ENCODE assay signal across 9 mouse cellular contexts in the genomic region with DNA sequence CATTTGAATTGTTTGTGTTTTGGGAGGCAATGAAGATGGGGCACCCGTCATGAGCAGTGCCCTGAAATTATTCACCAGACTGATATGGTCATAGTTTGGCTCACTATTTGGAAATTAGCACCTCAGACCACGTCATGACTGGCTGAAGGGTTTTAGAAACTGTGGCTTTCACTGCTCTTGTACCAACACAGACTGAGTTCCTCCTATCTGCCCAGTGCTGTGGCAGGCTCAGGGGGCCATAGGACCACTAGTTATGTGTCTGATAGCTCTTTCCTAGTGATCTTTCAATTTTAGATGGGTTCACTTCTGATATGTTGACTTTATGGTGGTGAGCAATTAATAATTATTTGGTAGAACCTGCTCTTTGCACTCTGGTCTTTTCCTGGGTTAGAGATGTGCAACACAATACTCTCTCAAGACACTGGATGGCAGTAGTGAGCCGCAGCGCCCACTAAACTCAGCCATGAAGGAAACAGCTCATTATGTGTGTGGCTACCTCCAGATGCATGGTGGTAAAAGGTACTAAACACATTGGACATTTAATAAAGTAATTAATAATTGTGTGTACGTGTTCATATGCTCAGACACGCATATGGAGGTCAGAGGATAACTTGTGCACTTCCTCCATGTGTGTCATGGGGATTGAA.
DNase-seq lines count a peak whose midpoint lies in the region; ATAC-seq and TF ChIP-seq lines count a peak whose summit lies in the region.
"Had no signal": no experiment of that assay in that cellular context is flagged by ENCODE, and none has a peak within 500 bp of the region (broad histone marks: within the 10 kb centered on the region; RNA-seq: fewer than 3 reads in every experiment).

No protein-coding gene starts in this region.

- peaks cover 3% of the 10 kb centered on the region; the same call in 1 of the 2 replicates for H3K9me3 ChIP-seq in ES-Bruce4 (replicated peaks; ENCODE audit: control insufficient read depth, insufficient read depth, low read length, poor library complexity, severe bottlenecking)
- no peaks in the 10 kb centered on the region for H3K9me3 ChIP-seq in midbrain, embryonic 14.5 days (ENCODE audit: control insufficient read depth, low read length)
- H3K9me3 ChIP-seq: embryonic facial prominence, embryonic 12.5 days had no signal

- H3K9ac ChIP-seq in ES-Bruce4 (ENCODE audit: low read depth, poor library complexity, severe bottlenecking) = no peak overlapping the region
- no peak overlapping the region for H3K9ac ChIP-seq in midbrain, embryonic 14.5 days (replicated peaks; ENCODE audit: low read length)
- H3K9ac ChIP-seq: embryonic facial prominence, embryonic 12.5 days had no signal

- no peaks in the 10 kb centered on the region for H3K36me3 ChIP-seq in ES-Bruce4 (ENCODE audit: control insufficient read depth, insufficient read depth, low read length, poor library complexity, severe bottlenecking)
- no peaks in the 10 kb centered on the region for H3K36me3 ChIP-seq in midbrain, embryonic 14.5 days (ENCODE audit: control insufficient read depth, insufficient read depth, low read length)
- H3K36me3 ChIP-seq: embryonic facial prominence, embryonic 12.5 days had no signal

- H3K4me3 ChIP-seq in layer of hippocampus, adult 2 months = no peak overlapping the region
- no peak overlapping the region for H3K4me3 ChIP-seq in ES-Bruce4 (ENCODE audit: low read depth, low read length)
- H3K4me3 ChIP-seq in midbrain, embryonic 14.5 days (replicated peaks; ENCODE audit: low read depth, low read length) = no peak overlapping the region
- H3K4me3 ChIP-seq: embryonic facial prominence, embryonic 12.5 days had no signal

- no peak overlapping the region for H3K4me2 ChIP-seq in midbrain, embryonic 14.5 days (ENCODE audit: low read length)
- H3K4me2 ChIP-seq: embryonic facial prominence, embryonic 12.5 days had no signal

- peak; percentile 91 for TF ChIP-seq CTCF in layer of hippocampus, adult 2 months (conservative IDR thresholded peaks at IDR 0.05)
- peak; percentile 66 for TF ChIP-seq CTCF in ES-Bruce4 (IDR thresholded peaks at IDR 0.05; ENCODE audit: low read depth, low read length)

- no peak for TF ChIP-seq EP300 in ES-Bruce4 (IDR thresholded peaks at IDR 0.05; ENCODE audit: insufficient read depth, low read depth, low read length)

- ATAC-seq in midbrain, embryonic 14.5 days (ENCODE audit: low FRiP score, low TSS enrichment) = peak; percentile 64

- no peaks in the 10 kb centered on the region for H3K27me3 ChIP-seq in ES-Bruce4 (ENCODE audit: control insufficient read depth, insufficient read depth, low read length, poor library complexity, severe bottlenecking)
- H3K27me3 ChIP-seq in midbrain, embryonic 14.5 days (ENCODE audit: control insufficient read depth, insufficient read depth, low read length) = no peaks in the 10 kb centered on the region
- H3K27me3 ChIP-seq: embryonic facial prominence, embryonic 12.5 days had no signal

- 18% methylated on average over 6 of the region's 6 CpGs for WGBS in midbrain, embryonic 14.5 days

- DNase-seq in layer of hippocampus, adult 2 months (ENCODE audit: low spot score in 2 of 2) = peak in 1 of 2 experiments; percentile 51
- DNase-seq in layer of hippocampus, adult 9-10 months (ENCODE audit: low spot score) = no peak
- DNase-seq in c-Kit-positive CD71-positive TER-119-negative erythroid progenitor cells, embryonic 14.5 days (ENCODE audit: low read depth) = peak; percentile 9
- DNase-seq in heart, postnatal 14 days = peak; percentile 52 to 66
- DNase-seq in kidney, postnatal 4 days = peak; percentile 68 to 72
- peak; percentile 80 for DNase-seq in midbrain, embryonic 14.5 days
- DNase-seq in T-cell, adult 2 months (ENCODE audit: low spot score) = no peak

- intact Hi-C loops in heart, postnatal 14 days (cut with DNase I) = loop anchor here (2.0 to 5.0 kb wide), 3 partner anchors 229 to 275 kb away; partner anchors contain the start of gene Uqcrfs1

- no peak for TF ChIP-seq POLR2A in ES-Bruce4 (IDR thresholded peaks at IDR 0.05; ENCODE audit: insufficient read depth, low read length)

- H3K4me1 ChIP-seq in ES-Bruce4 (ENCODE audit: control insufficient read depth, insufficient read depth, low read length) = no peaks in the 10 kb centered on the region
- no peaks in the 10 kb centered on the region for H3K4me1 ChIP-seq in midbrain, embryonic 14.5 days (ENCODE audit: control insufficient read depth, insufficient read depth, low read length)
- H3K4me1 ChIP-seq: embryonic facial prominence, embryonic 12.5 days had no signal

- H3K27ac ChIP-seq in layer of hippocampus, adult 2 months = no peak overlapping the region
- H3K27ac ChIP-seq in ES-Bruce4 (ENCODE audit: insufficient read depth, low read length) = no peak overlapping the region
- H3K27ac ChIP-seq in midbrain, embryonic 14.5 days (replicated peaks; ENCODE audit: low read depth, low read length) = no peak overlapping the region
- H3K27ac ChIP-seq: embryonic facial prominence, embryonic 12.5 days had no signal

Comparison
In these comparisons a context has a peak if more than half of its experiments do, and no peak if none do; other contexts are left out.
1. DNase-seq: peak in c-Kit-positive CD71-positive TER-119-negative erythroid progenitor cells, embryonic 14.5 days (single experiment), heart, postnatal 14 days (2 of 2), kidney, postnatal 4 days (2 of 2) and midbrain, embryonic 14.5 days (single experiment); none in layer of hippocampus, adult 9-10 months (single experiment) and T-cell, adult 2 months (single experiment).